Mouse (Mus musculus) brain, embryonic 18.5 days (tissue): Measurements from ENCODE around the gene Arhgap15.

Experiments used
- DNase-seq: peaks from one replicate; pipeline ENCODE4 v3.0.0-alpha.2; 2012; ENCODE audit warnings: low read depth, low spot score

Arhgap15 gene

DNA sequence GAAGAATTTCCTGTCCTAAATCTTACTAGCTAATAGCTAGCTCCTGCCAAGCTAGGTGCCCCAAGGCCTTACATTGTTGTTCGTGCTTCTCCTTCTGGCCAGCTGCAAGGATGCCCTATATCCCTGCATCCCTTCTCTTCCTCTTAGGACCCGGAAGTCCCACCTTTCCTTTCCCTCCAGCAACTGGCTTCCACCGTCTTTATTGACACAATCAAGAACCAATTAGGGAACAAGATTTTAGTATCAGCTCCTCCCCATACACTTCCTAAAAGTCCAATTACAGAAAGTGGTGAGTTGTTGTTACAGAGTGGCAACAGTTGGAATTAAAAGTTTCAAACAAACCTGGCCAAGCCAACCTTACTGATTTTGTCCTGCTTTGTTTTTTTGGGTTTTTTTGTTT, 183.1 kb downstream of the Arhgap15 start:
- no peak for DNase-seq

DNA sequence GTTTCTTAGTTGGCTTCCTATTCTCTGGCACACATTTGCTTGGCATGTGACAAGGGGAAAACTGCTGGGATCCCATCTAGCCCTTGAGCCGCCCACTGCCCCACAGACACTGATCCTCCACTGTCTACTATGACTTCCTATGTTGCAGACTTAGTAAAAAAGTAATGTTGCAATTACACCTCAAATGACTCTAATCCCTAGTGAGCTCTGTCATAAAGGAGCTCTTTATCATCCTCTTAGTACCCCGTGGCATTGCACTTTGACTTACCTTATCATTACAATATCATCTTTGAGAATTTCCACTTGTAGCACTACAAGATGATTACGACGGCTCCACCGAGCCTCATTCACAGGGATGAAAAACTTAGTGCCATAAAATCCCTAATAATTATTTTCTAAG, 190.6 kb downstream of the Arhgap15 start:
- DNase-seq = no peak

DNA sequence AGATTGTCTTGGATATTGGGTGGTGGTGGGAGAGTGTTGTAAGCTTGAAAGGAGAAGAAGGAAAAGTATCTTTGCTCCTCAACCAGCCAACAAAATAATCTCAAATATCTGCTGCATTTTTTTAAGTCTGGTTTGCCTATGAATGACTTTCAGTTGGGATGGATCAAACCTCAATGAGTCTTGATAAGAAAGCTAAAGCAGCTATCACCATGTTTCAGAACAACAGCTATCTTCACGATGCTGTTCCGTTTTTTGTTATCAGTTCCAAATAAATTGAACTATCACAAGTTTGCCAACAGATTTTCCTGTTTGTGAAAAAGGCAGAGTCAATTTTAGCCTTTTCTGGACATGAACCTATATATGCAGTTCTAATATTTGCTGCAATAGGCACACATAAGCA, 197.1 kb downstream of the Arhgap15 start:
- DNase-seq = no peak

DNA sequence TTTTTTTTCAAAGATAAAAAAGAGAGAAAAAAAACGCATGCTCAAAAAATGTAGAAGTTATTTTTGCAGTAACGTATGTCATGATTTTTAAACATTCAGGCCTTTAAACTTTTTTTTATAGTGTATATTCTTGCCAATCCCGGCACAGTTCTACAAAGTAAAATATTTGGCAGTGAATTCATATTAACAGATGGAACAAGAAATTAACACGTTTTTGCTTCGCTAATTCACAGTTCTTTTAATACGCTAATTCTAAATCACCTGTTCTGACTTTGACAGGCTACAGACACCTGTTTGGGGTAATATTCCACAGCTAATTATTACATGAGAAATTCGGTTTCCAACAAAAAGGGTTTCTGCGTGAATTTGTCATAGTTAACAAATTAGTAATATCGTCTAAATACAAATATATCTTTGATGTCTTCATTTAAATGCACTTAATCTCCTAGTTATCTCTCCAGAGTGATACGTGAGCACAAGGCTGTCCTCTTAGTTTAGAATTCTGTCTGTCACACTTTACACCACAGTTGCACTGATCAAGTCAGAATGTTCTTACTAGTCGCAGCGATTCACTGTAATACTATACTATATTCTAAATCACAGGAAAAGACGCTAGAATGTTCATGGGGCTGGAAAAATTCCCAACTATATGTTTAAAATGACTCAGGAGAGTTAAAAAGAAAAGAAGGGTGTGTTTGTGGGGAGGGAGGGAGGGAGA, 201.3 kb downstream of the Arhgap15 start:
- DNase-seq = peak; percentile 64

- no peak for DNase-seq
Observed at GRCm38 (mm10) chr2:43950741-43951140, 202.1 kb downstream of the Arhgap15 start.

DNA sequence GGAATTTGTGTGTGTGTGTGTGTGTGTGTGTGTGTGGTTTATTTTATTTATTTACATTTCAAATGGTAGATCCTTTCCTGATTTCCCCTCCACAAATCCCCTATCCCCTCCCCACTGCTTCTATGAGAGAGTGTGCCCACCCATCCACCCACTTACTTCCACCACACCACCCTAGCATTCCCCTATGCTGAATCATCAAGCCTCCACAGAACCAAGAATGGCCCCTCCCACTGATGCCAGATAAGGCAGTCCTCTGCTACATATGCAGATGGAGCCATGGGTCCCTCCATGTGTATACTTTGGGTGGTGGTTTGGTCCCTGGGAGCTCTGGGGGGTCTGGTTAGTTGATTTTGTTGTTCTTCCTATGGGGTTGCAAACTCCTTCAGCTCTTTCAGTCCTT, 210.6 kb downstream of the Arhgap15 start:
- DNase-seq = no peak

GRCm38 (mm10) chr2:43962466-43962865, 213.8 kb downstream of the Arhgap15 start:
- no peak for DNase-seq

GRCm38 (mm10) chr2:43968581-43968980, 220.0 kb downstream of the Arhgap15 start:
- DNase-seq = no peak

GRCm38 (mm10) chr2:43977732-43978131, 229.1 kb downstream of the Arhgap15 start:
- DNase-seq = no peak

DNA sequence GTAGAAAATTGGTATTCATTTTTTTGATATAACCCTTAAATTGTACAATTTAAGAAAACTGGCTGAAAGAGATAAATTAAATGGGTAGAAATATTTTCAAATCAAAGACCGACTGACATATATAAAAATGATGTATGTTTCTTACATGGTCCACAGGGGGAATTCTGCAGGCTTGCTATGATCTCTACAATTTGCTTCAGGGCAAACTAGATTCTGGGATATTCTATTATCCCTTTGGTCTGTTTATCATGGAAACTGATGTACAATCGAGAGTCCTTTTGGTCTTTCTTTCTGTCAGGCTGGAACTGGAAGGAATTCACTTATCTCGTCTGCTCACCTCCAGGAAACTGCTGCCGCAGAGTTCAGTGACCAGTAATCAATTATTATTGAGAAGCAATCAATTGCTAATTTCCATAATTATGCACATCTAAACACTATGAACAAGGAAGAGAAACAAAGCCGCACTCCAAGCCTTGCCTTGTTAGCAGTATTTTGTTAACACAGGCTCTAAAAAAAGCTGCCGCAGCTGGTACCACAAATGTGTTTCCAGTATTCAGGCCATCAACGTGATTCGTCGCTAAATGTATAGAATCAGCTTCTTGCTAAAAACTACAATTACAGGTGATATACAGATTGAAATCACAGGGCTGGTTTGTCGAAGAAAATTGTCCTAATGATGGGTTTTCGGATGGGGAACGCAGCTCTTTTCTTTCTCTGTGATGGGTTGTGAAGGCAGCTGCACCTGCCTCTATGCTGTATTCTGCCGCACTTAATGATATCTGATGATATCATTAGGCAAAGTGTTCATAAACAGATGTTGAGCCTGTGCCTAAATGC, 229.8 kb downstream of the Arhgap15 start:
- no peak for DNase-seq

DNA sequence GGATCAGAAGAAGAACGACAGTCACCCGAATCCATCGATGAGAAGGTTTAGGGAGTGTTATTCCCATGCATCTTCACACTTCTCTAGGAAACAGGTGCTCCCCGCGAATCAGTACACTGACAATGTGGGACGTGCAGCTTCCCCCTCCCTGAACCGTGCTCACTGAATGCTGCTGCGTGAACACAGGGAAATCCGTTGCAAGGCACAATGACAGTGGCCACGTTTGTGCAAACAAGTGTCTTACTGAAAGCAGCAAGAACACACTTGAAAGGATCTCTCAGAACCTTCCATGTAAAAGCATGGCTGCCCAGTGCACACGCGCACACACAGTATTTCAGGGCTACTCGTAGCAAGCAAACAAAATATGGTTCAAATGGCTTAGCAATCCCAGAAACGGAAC, 237.4 kb downstream of the Arhgap15 start:
- no peak for DNase-seq

DNA sequence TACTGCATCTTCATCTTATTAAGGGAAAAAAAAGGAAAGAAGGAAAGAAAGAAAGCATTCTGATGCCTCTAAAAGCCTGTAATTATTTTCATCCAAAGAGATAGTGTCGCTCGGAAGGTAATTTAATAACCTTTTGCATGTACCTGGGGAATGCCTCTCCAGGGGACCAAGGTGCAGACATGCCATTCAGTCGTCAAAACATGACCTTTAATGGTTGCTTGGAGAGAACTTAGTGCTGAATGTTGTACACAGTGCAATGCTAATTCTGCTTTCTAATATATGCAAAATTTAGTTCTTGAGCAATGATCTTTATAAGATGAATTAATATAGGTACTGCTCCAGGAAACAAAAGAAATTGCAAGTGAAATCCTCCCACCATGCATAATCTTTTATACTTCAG, 239.3 kb downstream of the Arhgap15 start:
- no peak for DNase-seq

GRCm38 (mm10) chr2:43989850-43990249, 241.2 kb downstream of the Arhgap15 start:
- peak; percentile 86 for DNase-seq

- no peak for DNase-seq
Observed at GRCm38 (mm10) chr2:43992510-43992909, 243.9 kb downstream of the Arhgap15 start.

DNA sequence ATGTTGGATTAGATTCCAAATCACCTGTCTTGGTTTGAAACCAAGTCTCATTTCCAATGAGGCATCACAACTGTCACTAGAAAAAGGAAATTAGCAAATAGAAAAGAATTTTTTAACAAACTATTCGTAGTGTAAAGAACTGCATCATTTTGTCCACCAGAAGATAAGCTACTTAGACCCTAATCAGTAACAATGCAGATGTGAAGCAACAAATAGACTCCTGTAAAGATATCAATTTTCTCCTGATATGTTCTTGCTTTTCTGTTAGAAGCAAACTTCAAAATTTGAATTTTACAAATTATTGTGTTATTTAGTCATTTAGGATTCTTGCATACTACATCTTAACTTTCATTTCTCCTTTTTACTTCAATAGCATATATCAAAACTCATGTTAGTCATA, 253.8 kb downstream of the Arhgap15 start:
- DNase-seq = no peak

DNA sequence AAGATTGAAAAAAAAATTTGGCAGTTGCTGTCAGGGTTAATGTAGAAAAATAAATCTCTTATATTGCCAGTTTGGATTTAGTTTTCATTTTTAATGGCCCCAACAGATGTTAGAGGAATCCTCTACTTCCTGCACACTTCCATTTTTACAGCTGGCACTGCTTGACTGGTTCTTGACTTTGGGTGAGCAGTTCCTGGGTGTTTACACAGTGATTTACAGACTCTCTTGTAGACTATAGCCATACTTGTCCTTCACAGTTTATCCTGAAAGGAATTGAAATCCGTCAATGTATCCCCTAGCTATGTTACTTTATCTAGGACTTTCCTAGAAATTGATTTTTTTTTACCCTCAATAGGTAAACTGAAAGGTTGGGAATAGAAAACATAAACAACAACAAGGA, 261.6 kb downstream of the Arhgap15 start:
- DNase-seq = no peak

GRCm38 (mm10) chr2:44013388-44013787, 264.8 kb downstream of the Arhgap15 start:
- DNase-seq = no peak

- DNase-seq = no peak
Observed at GRCm38 (mm10) chr2:44016720-44017119, 268.1 kb downstream of the Arhgap15 start.

GRCm38 (mm10) chr2:44017405-44018026, 268.9 kb downstream of the Arhgap15 start:
- DNase-seq = no peak

GRCm38 (mm10) chr2:44018033-44018432, 269.4 kb downstream of the Arhgap15 start:
- DNase-seq = no peak

DNA sequence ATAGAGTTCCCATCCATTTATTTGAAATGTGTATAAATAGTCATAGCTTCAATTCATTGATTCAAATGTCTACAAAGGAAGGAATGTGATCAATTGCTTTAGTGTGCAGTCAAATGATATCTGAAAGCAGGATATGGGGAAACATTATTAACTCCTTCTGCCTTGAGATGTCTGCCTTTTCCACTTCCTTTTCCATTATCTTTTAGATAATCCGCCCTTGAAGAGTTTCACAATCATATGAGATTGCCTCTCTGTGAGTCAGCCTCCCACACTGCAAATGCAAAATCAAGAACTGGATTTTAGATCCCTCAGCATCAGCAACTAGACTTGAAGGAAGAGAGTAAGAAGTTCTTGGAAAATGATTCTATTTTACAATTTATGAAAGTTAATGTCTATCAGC, 276.1 kb downstream of the Arhgap15 start:
- no peak for DNase-seq

- DNase-seq = peak; percentile 81
Observed at GRCm38 (mm10) chr2:44029035-44029715, 280.6 kb downstream of the Arhgap15 start.
